Mouse (Mus musculus): ENCODE data around the gene Rassf6. TPM values are rescaled to one million over a fixed set of nuclear protein-coding genes. Genes with fewer than 3 reads are reported as not detected.
A peak's percentile ranks its signal among the peaks of the same experiment; 100 is the strongest.

The Rassf6 gene
- polyA plus RNA-seq, 1 experiment from 2014 or later = 4.8 TPM

- 39% methylated on average over 5 of the region's 5 CpGs for WGBS (ENCODE audit: insufficient replicate concordance)
- Histone ChIP-seq H3K4me1 (replicated peaks) (no peaks in the 10 kb centered on the region), H3K4me3 (replicated peaks) (no peak overlapping the region), H3K4me2 (no peak overlapping the region), H3K27me3 (no peaks in the 10 kb centered on the region), H3K36me3 (replicated peaks) (no peaks in the 10 kb centered on the region), H3K9me3 (replicated peaks) (no peaks in the 10 kb centered on the region), H3K27ac (replicated peaks) (no peak overlapping the region), H3K9ac (no peak overlapping the region)
- no peak for ATAC-seq (ENCODE audit: insufficient read depth)
Observed at GRCm38 (mm10) chr5:90654798-90655197, 14.3 kb upstream of the Rassf6 start.

- no peaks in the 10 kb centered on the region for H3K27me3 ChIP-seq
- H3K9ac ChIP-seq = no peak overlapping the region
- ATAC-seq (ENCODE audit: insufficient read depth) = no peak
- no peaks in the 10 kb centered on the region for H3K9me3 ChIP-seq (replicated peaks)
- no peak overlapping the region for H3K4me2 ChIP-seq
- no peaks in the 10 kb centered on the region for H3K36me3 ChIP-seq (replicated peaks)
- H3K27ac ChIP-seq (replicated peaks) = no peak overlapping the region
- 3% methylated on average over 3 of the region's 3 CpGs for WGBS (ENCODE audit: insufficient replicate concordance)
- no peaks in the 10 kb centered on the region for H3K4me1 ChIP-seq (replicated peaks)
- H3K4me3 ChIP-seq (replicated peaks) = no peak overlapping the region
Observed at GRCm38 (mm10) chr5:90652724-90653123, 12.3 kb upstream of the Rassf6 start.

GRCm38 (mm10) chr5:90650466-90651150, 10.2 kb upstream of the Rassf6 start:
- no peak overlapping the region for H3K4me3 ChIP-seq (replicated peaks)
- ATAC-seq (ENCODE audit: insufficient read depth) = no peak
- WGBS (ENCODE audit: insufficient replicate concordance) = 70% methylated on average over 5 of the region's 5 CpGs

GRCm38 (mm10) chr5:90647473-90647872, 7.0 kb upstream of the Rassf6 start:
- ATAC-seq (ENCODE audit: insufficient read depth) = no peak
- Histone ChIP-seq H3K4me3 (replicated peaks) (no peak overlapping the region), H3K9me3 (replicated peaks) (no peaks in the 10 kb centered on the region), H3K36me3 (replicated peaks) (no peaks in the 10 kb centered on the region), H3K4me1 (replicated peaks) (no peaks in the 10 kb centered on the region), H3K27ac (replicated peaks) (no peak overlapping the region), H3K9ac (no peak overlapping the region), H3K4me2 (no peak overlapping the region), H3K27me3 (no peaks in the 10 kb centered on the region)
- 65% methylated on average over 5 of the region's 5 CpGs for WGBS (ENCODE audit: insufficient replicate concordance)

More at GRCm38 (mm10) chr5:90650466-90651150, 10.2 kb upstream of the Rassf6 start:
- no peaks in the 10 kb centered on the region for H3K4me1 ChIP-seq (replicated peaks)
- H3K4me2 ChIP-seq = no peak overlapping the region
- no peaks in the 10 kb centered on the region for H3K27me3 ChIP-seq
- no peaks in the 10 kb centered on the region for H3K9me3 ChIP-seq (replicated peaks)
- H3K27ac ChIP-seq (replicated peaks) = no peak overlapping the region
- H3K36me3 ChIP-seq (replicated peaks) = no peaks in the 10 kb centered on the region
- no peak overlapping the region for H3K9ac ChIP-seq

GRCm38 (mm10) chr5:90646398-90646797, 5.9 kb upstream of the Rassf6 start:
- Histone ChIP-seq H3K27ac (replicated peaks) (no peak overlapping the region), H3K36me3 (replicated peaks) (no peaks in the 10 kb centered on the region), H3K4me3 (replicated peaks) (no peak overlapping the region), H3K9me3 (replicated peaks) (no peaks in the 10 kb centered on the region), H3K27me3 (no peaks in the 10 kb centered on the region), H3K4me2 (no peak overlapping the region), H3K4me1 (replicated peaks) (no peaks in the 10 kb centered on the region), H3K9ac (no peak overlapping the region)
- ATAC-seq (ENCODE audit: insufficient read depth) = no peak
- WGBS (ENCODE audit: insufficient replicate concordance) = 65% methylated on average over 5 of the region's 5 CpGs

DNA sequence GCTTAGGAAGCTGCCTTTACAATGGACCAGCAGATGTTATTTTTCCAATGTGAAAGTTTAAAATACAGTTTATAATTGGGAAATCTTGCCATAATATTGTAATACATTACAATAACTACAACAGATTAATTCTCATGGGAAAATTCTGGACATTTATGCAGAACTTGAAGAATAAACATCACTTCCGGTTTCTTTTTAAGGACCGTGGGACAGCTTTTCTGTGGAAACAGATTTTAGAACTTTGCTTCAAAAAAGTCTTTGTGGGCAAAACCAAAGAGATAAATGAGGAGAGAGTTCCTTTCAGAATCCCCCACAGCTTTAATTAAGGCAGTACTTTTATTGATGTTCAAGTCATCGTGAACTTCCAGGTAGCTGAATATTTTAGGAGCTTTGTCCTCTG, 5.1 kb upstream of the Rassf6 start:
- Histone ChIP-seq H3K4me2 (no peak overlapping the region), H3K9me3 (replicated peaks) (no peaks in the 10 kb centered on the region), H3K27me3 (no peaks in the 10 kb centered on the region), H3K9ac (no peak overlapping the region), H3K4me3 (replicated peaks) (no peak overlapping the region), H3K4me1 (replicated peaks) (no peaks in the 10 kb centered on the region), H3K27ac (replicated peaks) (no peak overlapping the region), H3K36me3 (replicated peaks) (no peaks in the 10 kb centered on the region)
- 70% methylated on average over 3 of the region's 3 CpGs for WGBS (ENCODE audit: insufficient replicate concordance)
- no peak for ATAC-seq (ENCODE audit: insufficient read depth)

GRCm38 (mm10) chr5:90641218-90641610, 757 bp upstream of the Rassf6 start:
- peak overlapping the region; percentile 56 for H3K4me2 ChIP-seq
- H3K9me3 ChIP-seq (replicated peaks) = no peaks in the 10 kb centered on the region
- WGBS (ENCODE audit: insufficient replicate concordance) = 53% methylated on average over 10 of the region's 10 CpGs
- no peak overlapping the region for H3K4me3 ChIP-seq (replicated peaks)
- H3K36me3 ChIP-seq (replicated peaks) = no peaks in the 10 kb centered on the region
- no peak overlapping the region for H3K9ac ChIP-seq
- peak; percentile 41 for ATAC-seq (ENCODE audit: insufficient read depth)
- no peaks in the 10 kb centered on the region for H3K4me1 ChIP-seq (replicated peaks)
- H3K27me3 ChIP-seq = no peaks in the 10 kb centered on the region
- peak overlapping the region; percentile 57 for H3K27ac ChIP-seq (replicated peaks)

DNA sequence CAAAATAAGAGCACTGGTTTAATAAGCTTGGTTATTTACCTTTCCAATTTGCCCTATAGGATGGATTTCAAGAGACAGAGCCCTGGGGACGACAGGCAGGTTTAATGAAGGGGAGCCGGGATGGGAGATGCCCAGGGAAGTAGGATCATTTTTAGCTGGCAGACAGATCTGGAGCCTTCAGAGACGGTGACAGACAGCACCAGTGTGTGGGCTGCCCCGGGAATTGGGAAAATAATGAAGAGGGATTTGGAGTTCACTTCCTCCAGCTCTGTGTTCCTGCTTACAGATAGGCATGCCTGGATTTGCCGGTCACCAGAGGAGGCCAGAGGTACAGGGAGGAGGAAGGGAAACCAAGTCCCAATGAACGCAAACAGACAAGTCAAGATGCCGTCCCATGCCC, 5.6 kb downstream of the Rassf6 start:
- H3K27me3 ChIP-seq = no peaks in the 10 kb centered on the region
- no peak overlapping the region for H3K4me3 ChIP-seq (replicated peaks)
- 64% methylated on average over 7 of the region's 7 CpGs for WGBS (ENCODE audit: insufficient replicate concordance)
- H3K4me1 ChIP-seq (replicated peaks) = no peaks in the 10 kb centered on the region
- no peak overlapping the region for H3K27ac ChIP-seq (replicated peaks)
- H3K9me3 ChIP-seq (replicated peaks) = no peaks in the 10 kb centered on the region
- no peaks in the 10 kb centered on the region for H3K36me3 ChIP-seq (replicated peaks)
- no peak for ATAC-seq (ENCODE audit: insufficient read depth)
- H3K4me2 ChIP-seq = no peak overlapping the region
- H3K9ac ChIP-seq = no peak overlapping the region

DNA sequence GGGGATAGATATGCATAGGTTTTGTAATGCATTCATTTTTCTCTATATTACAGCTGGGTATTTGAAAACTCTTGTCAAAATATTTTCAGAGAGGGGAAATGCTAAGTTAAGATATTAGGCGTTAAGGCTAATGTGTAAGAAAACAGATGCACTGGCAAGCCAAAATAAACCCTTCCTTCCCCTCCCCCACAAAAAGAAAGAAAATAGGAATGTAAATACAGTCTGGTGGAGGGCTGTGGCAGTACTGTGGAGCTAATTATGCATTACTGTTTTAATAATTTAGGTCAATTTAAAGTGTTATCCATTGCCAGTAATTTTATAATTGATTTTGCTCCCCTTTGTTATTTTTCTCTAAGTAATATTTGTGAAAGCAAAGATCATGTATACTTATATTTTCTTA, 11.9 kb downstream of the Rassf6 start:
- H3K9me3 ChIP-seq (replicated peaks) = no peaks in the 10 kb centered on the region
- H3K9ac ChIP-seq = no peak overlapping the region
- H3K27ac ChIP-seq (replicated peaks) = no peak overlapping the region
- H3K4me3 ChIP-seq (replicated peaks) = no peak overlapping the region
- no peak for ATAC-seq (ENCODE audit: insufficient read depth)
- no peaks in the 10 kb centered on the region for H3K4me1 ChIP-seq (replicated peaks)
- no peaks in the 10 kb centered on the region for H3K27me3 ChIP-seq
- H3K36me3 ChIP-seq (replicated peaks) = no peaks in the 10 kb centered on the region
- WGBS (ENCODE audit: insufficient replicate concordance) = 60% methylated on average over 1 of the region's 1 CpGs
- H3K4me2 ChIP-seq = no peak overlapping the region

GRCm38 (mm10) chr5:90628011-90628410, 12.4 kb downstream of the Rassf6 start:
- no peaks in the 10 kb centered on the region for H3K36me3 ChIP-seq (replicated peaks)
- no peaks in the 10 kb centered on the region for H3K27me3 ChIP-seq
- H3K4me2 ChIP-seq = no peak overlapping the region
- 74% methylated on average over 3 of the region's 3 CpGs for WGBS (ENCODE audit: insufficient replicate concordance)
- no peak overlapping the region for H3K9ac ChIP-seq
- no peak for ATAC-seq (ENCODE audit: insufficient read depth)
- no peaks in the 10 kb centered on the region for H3K4me1 ChIP-seq (replicated peaks)
- H3K4me3 ChIP-seq (replicated peaks) = no peak overlapping the region
- H3K27ac ChIP-seq (replicated peaks) = no peak overlapping the region
- H3K9me3 ChIP-seq (replicated peaks) = no peaks in the 10 kb centered on the region

- WGBS (ENCODE audit: insufficient replicate concordance) = 75% methylated on average over 4 of the region's 4 CpGs
- H3K36me3 ChIP-seq (replicated peaks) = no peaks in the 10 kb centered on the region
- no peak overlapping the region for H3K9ac ChIP-seq
- no peak overlapping the region for H3K4me2 ChIP-seq
- no peak overlapping the region for H3K4me3 ChIP-seq (replicated peaks)
- H3K27ac ChIP-seq (replicated peaks) = no peak overlapping the region
- H3K27me3 ChIP-seq = no peaks in the 10 kb centered on the region
- H3K9me3 ChIP-seq (replicated peaks) = no peaks in the 10 kb centered on the region
- H3K4me1 ChIP-seq (replicated peaks) = no peaks in the 10 kb centered on the region
- no peak for ATAC-seq (ENCODE audit: insufficient read depth)
Observed at GRCm38 (mm10) chr5:90627423-90627822, 13.0 kb downstream of the Rassf6 start.

Data from liver, embryonic 15.5 days (tissue).